Mouse (Mus musculus): ENCODE results near the gene Arl4a. TPM values are rescaled to one million over a fixed set of nuclear protein-coding genes. Genes with fewer than 3 reads are reported as not detected.

Arl4a gene
- total RNA-seq, 4 experiments from 2014 or later, result 19.5 to 26.4 (median 25.5) TPM

- no peak for DNase-seq (ENCODE audit: low spot score in 2 of 2)
Observed at GRCm38 (mm10) chr12:39959166-39959565, 78.7 kb downstream of the Arl4a start.

GRCm38 (mm10) chr12:39957931-39958671 lies 79.7 kb downstream of the Arl4a start:
- DNase-seq (ENCODE audit: low spot score in 2 of 2), result no peak

- DNase-seq (ENCODE audit: low spot score in 2 of 2), result peak in 1 of 2 experiments; percentile 20
Observed at GRCm38 (mm10) chr12:39956396-39956795, 81.4 kb downstream of the Arl4a start.

Other genes with a start within 250 kb of the Arl4a start
- 1 to 10 TPM in 3 of 4 experiments, under 1 TPM in 1; 0.89 to 1.5 (median 1.2) TPM for gene Scin, start 96.2 kb upstream of the Arl4a start, total RNA-seq (2022)
- gene Lsmem1, start 161.5 kb upstream of the Arl4a start, total RNA-seq (2022), result 10 to 100 TPM; 64.2 to 78.9 (median 74.6) TPM
- 100 to 1,000 TPM in 2 of 4 experiments, 10 to 100 TPM in 2; 93.1 to 126 (median 105) TPM for gene Ifrd1, start 210.5 kb upstream of the Arl4a start, total RNA-seq (2022)

Measured in gastrocnemius, adult 8-10 months (tissue).